Mouse (Mus musculus): ENCODE results near the gene Npm3. TPM values are rescaled to one million over a fixed set of nuclear protein-coding genes. Genes with fewer than 3 reads are reported as not detected.
A peak's percentile ranks its signal among the peaks of the same experiment; 100 is the strongest.

The Npm3 gene
- total RNA-seq, 2 experiments from 2014 or later: 6.8 to 7.6 TPM

DNA sequence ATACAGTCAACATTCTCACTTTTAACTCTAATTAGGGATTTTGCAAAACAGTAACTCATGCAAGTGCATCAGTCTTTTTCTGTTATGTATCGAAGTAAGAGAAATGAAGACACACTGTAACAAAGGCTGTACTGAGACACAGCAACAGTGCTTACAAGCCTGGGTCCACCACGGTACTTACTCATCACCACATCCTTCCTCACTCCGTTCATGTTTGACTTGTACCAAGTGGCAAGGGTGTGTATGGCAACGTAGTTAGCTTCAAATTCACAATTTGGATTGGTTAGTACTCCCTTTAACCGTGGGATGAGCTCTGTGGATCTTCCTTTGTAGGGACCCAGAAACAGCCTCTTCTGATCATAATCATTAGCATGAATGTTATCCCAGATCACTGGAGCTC, 22.1 kb upstream of the Npm3 start:
- intact Hi-C loops (cut with DNase I): no loop called here
- no peak for DNase-seq (ENCODE audit: low spot score in 2 of 2)

DNA sequence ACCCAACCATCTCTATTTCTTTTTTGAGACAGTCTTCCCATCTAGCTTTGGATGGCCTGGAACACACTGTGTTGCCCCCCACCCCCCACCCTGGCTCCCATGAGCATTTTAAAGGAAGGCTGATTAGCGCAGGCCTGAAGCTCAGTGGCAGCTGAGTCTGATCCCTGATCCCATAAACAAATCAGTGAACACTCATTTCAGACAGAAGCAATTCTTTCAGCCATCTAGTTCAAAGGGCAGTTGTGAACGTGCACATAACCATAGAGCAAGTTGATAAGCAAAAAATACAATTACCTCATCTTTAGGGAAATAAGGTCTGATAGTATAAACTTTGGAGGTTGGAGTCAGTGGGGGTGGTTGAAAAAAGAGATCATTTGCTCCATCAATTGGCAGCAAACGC, 11.4 kb upstream of the Npm3 start:
- no peak for DNase-seq (ENCODE audit: low spot score in 2 of 2)
- intact Hi-C loops (cut with DNase I): no loop called here

DNA sequence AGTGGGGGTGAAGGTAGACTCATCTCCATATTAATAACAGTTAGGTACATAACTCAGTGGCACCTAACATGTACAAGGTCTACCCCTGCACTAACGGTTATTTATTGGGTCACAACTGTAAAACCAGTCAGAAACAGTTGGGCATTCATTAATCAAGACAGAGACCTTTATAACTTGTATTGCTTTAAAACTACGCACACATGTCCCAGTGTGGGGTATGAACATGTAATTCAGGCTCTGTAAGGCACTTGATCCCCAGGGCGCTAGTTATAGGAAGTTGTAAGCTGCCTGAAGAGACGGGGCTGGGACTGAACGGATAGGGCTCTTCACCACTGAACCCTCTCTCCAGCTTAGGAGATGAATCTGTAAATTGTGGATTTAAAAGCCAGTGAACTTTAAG, 9.3 kb upstream of the Npm3 start:
- DNase-seq (ENCODE audit: low spot score in 2 of 2): no peak
- intact Hi-C loops (cut with DNase I): no loop called here

DNA sequence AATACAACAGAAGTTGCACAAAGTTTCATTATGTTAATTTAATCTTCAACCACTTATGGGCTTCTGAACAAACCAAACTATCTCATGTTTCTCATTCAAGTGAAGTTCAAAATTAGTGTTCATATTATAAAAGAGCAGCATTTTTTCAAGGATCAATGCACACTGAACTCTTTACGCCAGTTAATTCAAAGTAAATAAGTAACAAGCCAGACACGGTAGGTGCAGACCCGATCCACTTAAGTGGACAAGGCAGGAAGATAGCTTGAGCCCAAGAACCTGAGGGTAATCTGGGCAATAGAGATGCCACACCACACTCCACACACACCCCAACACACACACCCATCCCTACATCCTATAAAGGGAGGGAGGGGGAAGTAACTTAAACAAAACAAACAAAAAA, 4.2 kb upstream of the Npm3 start:
- intact Hi-C loops (cut with DNase I): no loop called here
- no peak for DNase-seq (ENCODE audit: low spot score in 2 of 2)

DNA sequence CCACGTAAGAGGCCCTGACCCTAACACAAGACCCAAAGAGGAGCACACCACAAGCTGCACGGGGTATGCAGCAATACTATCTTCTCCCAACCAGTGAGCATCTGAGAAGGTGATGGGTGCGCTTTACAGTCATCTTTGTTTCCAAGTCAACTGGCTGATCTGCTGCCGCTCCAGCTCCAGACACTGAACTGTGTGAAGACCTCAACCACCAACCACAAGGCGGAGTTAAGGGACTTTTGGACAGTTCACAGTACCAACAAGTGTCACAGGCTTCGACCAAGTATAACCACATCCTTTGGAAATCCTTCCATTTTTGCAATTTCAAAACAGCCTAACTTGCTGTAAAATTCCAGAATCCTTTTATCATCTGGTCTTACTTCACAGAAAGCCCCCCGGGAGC, 2.5 kb upstream of the Npm3 start:
- DNase-seq (ENCODE audit: low spot score in 2 of 2): no peak
- intact Hi-C loops (cut with DNase I): no loop called here

DNA sequence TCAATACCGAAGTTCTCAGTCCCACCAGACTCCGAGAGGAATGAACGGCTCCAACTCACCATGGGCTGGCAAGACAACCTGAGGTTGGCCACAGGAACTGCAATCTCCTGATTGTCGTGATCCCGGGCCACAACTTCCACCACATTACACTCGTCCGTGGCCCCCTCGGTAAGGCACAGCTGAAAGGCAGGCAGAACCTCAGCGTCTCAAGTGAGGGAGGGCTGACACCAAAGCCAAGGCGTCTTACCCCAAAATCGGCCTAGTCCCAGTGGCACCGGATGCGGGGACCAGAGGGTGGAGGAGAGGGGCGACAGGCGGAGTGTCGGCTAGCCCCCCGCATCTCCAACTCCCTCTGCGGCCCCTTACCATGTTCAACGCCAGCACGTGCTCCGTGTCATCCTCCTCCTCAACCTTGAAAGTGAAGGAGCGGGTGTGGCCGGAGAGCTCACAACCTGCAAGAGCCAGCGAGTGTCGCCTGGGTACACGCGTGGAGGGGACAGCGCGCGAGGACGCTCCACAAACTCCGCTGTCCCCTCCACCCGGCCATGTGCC, 624 bp downstream of the Npm3 start:
- intact Hi-C loops (cut with DNase I): loop anchor here (5.0 kb wide), 1 partner anchor 91 kb away; no protein-coding TSS in a partner anchor
- no peak for DNase-seq (ENCODE audit: low spot score in 2 of 2)

DNA sequence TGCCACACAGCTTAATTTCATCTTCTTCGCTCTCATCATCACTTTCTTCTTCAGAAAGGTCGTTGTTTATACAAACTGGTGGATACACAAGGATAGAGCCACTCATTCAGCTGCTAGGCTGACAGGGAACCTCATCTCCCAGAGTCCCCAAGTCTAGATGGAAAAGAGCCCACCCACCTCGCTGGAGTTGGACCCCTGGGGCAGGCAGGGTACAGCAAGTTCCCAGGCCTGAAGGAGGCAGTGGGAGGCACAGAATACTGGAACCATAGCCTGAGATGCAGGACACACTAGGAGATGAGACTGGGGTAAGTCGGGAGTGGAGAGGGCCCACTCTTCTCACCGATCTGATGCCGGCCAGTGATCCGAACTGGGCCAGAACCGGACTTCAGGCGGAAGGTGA, 1.2 kb downstream of the Npm3 start:
- DNase-seq (ENCODE audit: low spot score in 2 of 2): no peak
- intact Hi-C loops (cut with DNase I): loop anchor here (5.0 kb wide), 1 partner anchor 91 kb away; no protein-coding TSS in a partner anchor

DNA sequence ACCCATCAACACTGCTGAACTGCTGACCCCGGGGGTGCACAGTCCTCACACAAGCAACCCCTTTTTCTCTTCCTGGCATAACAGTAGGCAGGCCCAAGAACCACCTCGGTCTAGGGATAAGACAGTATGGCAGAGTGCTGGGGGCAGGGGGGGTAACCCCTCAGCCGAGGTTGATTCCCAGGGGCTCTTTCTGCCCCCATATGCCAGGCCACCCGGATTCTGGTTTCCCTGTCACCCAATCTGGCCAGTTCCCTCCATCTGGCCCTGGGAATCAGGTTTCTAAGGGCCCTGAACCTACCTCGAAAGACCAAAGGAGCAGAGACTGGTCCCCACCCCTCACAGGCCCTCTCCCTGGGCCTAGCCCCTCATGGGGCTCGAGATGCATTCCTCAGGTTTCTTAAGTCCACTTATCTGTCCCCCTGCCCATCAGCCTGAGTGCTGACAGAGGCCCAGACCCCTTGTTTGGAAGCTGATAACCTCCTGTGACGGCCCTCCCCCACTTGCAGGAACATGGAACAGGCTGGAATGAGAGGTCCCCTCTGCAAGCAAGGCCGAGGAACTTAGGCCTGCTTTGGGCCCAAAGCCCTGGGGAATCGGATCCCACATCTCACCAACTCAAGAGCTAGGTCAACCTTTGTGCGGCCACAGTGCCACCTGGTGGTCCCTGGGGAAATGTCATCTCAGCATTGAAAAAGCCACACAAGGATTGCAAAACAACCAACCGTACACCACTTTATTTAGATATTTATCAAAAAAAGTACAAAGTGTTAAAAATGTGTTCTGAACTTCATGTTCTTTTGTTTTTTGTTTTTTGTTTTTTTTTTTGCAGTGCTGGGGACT, 2.1 kb downstream of the Npm3 start:
- DNase-seq (ENCODE audit: low spot score in 2 of 2): peak; percentile 91
- intact Hi-C loops (cut with DNase I): loop anchor here (2.0 to 5.0 kb wide), 3 partner anchors 90 to 526 kb away; no protein-coding TSS in a partner anchor

DNA sequence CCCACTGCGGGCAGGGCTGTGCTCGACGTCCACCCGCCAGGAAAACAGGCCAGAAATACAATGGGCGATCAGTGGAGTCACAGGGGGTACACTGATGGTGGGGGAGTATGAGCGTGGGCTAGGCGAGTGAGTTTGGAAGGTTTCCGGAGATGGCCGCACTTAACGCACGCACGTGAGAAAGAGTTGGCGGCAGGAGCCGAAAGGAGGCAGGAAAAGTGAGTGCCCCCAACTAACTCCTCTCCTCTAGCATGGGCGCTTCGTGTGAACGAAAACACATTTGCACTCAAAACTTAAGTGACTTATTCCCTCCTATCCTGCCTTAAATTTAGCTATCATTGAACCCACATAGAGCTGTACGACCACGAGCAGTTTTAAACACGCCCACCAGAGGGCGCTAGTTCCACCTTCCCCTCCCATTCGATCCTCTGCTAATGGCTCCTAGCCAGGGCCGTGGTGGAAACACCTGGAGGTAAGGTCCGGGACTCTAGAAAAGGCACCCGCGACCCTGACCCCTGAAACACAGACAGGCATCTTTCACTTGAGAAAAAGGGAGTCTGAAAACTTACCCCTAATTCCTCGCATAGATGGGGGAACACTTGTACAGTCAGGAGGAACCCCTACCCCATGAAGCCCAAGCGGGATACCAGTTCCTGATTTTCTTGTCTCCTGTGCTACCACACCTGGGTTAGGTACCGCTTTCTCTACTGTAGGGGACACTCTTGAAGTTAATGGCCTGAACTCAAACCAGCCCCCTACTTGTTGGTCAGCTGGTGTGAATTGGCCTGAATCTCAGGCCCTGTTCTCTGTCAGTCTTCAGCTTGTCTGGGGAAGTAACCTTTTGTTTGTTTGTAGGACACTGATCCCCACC, 3.0 kb downstream of the Npm3 start:
- DNase-seq (ENCODE audit: low spot score in 2 of 2): peak; percentile 67 to 80
- intact Hi-C loops (cut with DNase I): loop anchor here (2.0 to 5.0 kb wide), 3 partner anchors 89 to 526 kb away; no protein-coding TSS in a partner anchor

DNA sequence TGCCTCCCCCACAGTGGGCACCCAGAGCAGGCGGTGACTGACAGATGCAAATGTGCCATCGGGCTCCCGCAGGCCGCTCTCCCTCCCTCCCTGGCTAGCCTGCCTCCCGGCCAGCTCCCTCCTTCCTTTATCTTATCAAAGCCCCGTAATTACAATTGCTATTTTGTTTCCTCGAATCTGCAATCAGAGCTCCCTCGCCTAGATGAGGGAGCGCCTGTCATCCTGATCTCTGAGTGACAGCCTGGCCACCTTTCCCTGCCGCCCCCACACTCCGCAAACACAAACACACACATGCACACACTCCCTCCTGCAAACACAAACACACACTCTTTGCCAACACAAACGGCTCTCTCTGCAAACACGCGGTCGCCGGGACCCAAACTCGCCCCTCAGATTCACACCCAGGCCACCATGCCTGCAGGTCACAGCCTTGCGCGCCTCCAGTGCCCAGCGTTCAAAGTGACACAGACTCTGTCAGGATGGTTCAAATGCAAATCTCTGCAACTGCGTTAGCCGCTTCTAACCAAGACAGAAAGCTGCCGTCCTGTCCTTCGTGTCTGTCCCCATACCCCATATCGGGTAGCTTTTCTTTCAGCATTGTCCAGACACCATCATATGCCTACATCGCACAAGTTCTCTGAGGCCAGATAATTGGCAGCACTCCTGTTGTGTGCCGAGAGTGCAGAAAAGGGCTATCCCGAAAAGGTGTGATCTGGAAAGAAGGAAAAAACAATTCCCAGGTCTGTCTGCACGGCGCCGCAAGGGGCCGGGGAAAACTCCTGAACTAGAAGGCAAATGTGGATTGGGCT, 3.8 kb downstream of the Npm3 start:
- no peak for DNase-seq (ENCODE audit: low spot score in 2 of 2)
- intact Hi-C loops (cut with DNase I): loop anchor here (2.0 to 5.0 kb wide), 3 partner anchors 88 to 525 kb away; no protein-coding TSS in a partner anchor

DNA sequence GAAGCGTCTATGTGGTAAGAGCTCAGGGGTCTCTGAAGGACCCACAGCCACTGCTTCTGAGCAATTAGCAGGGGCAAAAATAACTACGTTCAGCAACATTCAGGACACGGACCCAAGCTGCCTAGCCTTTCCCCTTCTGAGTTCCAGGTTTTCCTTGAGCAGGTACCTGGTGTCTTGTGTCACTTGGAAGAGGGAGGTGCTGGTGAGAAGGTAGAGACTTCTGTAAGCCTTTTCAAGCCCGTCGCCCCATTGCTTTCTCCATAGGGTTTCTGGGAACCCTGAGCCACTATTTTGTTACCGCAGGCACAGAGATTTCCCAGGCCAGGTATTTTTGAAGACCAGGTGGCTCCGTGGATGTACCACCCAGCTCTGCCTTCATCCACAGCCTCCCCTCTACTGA, 5.8 kb downstream of the Npm3 start:
- intact Hi-C loops (cut with DNase I): no loop called here
- DNase-seq (ENCODE audit: low spot score in 2 of 2): no peak

DNA sequence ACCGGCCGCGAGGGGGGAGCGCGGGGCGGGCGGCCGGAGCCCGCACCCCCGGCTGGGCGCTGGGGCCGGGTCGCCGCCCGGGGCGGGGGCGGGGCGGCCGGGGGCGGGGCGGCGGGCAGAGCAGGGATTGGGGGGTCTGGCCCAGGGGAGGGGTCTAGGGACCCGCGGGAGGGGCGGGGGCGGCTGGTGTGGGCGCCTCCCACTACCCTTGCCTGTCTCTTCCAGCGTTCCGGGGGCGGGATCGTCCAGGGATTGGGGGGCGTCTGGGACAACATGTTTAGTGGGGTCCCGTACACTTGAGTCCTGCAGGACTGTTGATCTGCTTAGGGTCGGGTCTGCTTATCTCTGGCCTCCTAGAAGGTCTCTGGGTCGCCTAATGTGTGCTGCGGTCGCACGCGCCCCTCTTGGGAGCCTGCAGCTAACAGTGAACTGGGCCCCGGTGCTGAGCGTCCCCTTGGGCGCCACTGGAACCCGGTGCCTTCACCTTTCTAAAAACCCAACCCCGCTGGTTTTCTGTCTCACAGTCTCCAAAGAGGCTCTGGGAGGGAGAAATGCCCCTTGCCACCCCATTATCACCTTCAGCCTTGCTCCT, 6.3 kb downstream of the Npm3 start:
- intact Hi-C loops (cut with DNase I): no loop called here
- DNase-seq (ENCODE audit: low spot score in 2 of 2): no peak

DNA sequence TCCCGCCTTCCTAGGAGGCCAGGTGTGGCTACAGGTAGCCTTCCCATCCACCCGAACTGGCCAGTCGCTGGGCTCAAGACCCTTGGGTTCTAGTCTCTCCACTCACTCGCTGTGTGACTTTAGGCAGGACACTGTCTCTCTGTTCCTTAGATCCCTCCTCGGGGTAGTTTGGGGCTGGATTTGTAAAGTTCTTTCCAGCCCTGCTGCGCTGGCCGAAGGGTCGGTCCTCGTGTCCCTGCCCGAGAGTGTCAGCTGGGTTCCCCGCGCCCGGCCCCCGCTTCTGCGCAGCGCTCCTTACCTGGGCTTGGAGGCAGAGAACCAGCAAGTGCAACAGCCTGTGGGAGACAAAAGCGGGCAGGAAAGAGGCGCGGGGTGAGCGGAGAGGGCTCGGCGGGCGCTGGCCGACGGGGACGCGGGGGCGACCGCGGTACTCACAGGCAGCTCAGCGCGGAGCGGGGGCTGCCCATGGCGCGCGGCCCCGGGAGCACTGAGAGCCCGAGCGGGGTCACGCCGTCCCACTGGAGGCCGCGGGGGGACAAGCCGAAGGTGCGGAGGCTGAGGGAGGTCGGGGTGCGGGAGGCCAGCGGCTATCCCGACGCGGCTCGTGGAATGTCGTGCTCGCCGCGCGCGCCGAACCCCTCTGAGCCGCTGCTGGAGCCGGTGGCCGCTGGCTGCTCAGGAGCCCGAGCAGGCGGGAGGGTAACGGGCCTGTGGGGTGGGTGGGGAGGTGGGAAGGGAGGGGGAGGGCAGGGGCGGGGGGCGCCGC, 7.0 kb downstream of the Npm3 start, which contains the start of gene Fgf8:
Fgf8 (minus strand) TSS at position 698 of the 766 bp plus-strand sequence.
- intact Hi-C loops (cut with DNase I): no loop called here
- DNase-seq (ENCODE audit: low spot score in 2 of 2): no peak

DNA sequence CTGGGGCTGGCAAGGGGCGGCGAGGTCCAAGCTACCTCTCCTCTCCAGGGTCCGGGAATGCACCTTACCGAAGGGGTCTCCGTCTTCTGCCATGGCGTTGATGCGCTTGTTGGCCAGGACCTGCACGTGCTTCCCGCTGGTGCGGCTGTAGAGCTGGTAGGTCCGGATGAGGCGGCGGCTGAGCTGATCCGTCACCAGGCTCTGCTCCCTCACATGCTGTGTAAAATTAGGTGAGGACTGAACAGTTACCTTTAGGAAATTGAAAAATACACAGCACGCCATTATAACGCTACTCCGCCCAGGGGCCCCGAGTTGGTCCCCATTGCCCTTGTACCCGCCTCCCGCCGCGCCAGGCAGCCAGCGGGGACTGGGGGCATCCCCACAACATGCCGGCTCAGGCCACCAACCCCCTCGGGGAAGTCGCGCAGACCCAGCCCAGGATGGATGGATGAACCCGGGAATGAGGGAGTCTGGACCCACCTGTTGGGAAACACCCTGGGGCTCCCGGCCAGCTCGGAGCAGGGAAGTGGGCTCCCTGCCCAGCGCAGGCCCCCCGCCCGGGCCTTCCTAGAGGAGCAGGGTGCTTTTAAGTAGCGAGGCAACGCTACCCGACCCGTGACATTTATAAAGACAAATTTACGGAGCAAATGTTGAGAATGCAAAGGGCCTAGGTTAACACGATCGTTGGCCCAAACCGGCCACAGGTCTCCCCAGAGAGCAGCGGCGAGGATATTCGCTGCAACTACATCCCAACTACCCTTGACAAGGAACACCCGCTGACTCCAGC, 7.8 kb downstream of the Npm3 start:
- DNase-seq (ENCODE audit: low spot score in 2 of 2): no peak
- intact Hi-C loops (cut with DNase I): no loop called here

DNA sequence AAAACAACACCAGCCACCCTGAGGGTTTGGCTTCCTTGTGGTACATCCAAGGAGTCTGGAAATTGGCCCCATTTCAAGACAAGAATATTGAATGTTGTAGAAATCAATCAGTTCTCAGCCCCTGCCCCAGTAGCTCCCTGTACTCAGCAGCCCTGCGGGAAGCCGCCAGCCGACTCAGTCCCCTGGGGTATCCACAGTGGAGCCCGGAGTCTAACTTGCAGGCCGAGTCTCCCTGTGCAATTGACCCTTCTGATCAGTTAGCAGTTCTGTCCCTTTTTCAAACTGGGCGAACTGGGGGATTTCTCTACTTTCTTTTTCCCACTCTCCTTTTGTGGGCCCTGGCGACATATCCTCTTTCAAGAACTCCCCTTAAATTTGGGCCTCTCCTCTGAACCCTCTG, 8.6 kb downstream of the Npm3 start:
- no peak for DNase-seq (ENCODE audit: low spot score in 2 of 2)
- intact Hi-C loops (cut with DNase I): no loop called here

DNA sequence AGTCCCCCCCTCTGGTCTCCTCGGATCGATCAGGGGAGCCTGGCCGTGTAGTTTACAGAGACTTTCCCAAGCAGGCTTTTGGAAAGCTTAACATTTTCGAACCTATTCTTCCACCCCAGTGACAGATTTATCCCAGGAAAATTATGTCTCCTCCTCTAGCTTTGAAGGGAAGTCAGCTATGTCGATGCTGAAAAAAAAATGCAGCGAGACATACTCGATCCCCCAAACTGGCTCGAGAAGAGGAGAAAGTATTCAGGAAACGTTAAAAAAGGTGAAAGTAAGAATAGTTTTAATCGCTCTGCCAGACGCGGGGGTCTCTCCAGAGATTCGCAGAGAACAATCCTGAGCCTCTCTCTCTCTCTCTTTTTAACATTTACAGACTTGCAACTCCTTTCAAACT, 9.2 kb downstream of the Npm3 start:
- no peak for DNase-seq (ENCODE audit: low spot score in 2 of 2)
- intact Hi-C loops (cut with DNase I): no loop called here

DNA sequence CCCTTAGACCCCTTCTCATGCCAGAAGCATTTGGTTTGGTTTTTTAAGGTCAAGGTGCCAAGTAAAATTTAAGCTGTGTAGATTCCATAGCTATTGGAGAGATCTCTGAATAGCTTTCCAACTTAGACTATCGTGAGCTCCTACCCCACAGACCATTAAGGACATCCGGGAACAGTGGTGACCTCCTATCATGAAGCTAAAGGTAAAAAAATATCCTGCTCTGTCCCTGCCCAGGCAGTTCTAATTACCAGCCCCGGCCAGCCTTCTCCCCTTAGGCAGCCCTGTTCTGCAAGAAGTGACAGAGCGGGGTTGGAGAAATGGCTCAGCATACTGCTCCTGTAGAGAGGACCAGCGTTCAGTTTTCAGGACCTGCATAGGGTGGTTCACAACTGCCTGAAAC, 10.9 kb downstream of the Npm3 start:
- no peak for DNase-seq (ENCODE audit: low spot score in 2 of 2)
- intact Hi-C loops (cut with DNase I): loop anchor here (5.0 kb wide), 1 partner anchor 66 kb away; no protein-coding TSS in a partner anchor
